Mouse (Mus musculus) kidney, embryonic 16.5 days (tissue): ENCODE data around the gene Rdm1. TPM values are rescaled to one million over a fixed set of nuclear protein-coding genes. Genes with fewer than 3 reads are reported as not detected.

Experiments
- ATAC-seq: fragments of 200-750 bp; cut with Nextera tagmentation; 2 replicates; pipeline ENCODE4 v1.8.0; 2017; ENCODE audit warnings: moderate TSS enrichment; ENCODE audit not compliant: low FRiP score, low TSS enrichment
- H3K27ac ChIP-seq: fragments of 300-500 bp; sonication (generic); 2 replicates; pipeline ENCODE4 v1.5.1; 2014; ENCODE audit warnings: low read length
- H3K27me3 ChIP-seq: fragments of 300-500 bp; sonication (generic); 2 replicates; pipeline ENCODE4 v1.6.1; 2014; ENCODE audit warnings: low read length, control low read depth, mixed read lengths; ENCODE audit not compliant: insufficient read depth
- H3K36me3 ChIP-seq: fragments of 300-500 bp; sonication (generic); 2 replicates; pipeline ENCODE4 v1.6.1; 2014; ENCODE audit warnings: low read length, control low read depth, mixed read lengths; ENCODE audit not compliant: insufficient read depth
- H3K4me1 ChIP-seq: fragments of 300-500 bp; sonication (generic); 2 replicates; pipeline ENCODE4 v1.6.1; 2014; ENCODE audit warnings: low read length, control low read depth, mixed read lengths; ENCODE audit not compliant: insufficient read depth
- H3K4me2 ChIP-seq: fragments of 300-500 bp; sonication (generic); replicated peaks from 2 replicates; pipeline ENCODE4 v1.6.1; 2014; ENCODE audit warnings: low read depth, low read length
- H3K4me3 ChIP-seq: fragments of 300-500 bp; sonication (generic); 2 replicates; pipeline ENCODE4 v1.5.1; 2014; ENCODE audit warnings: mild to moderate bottlenecking, low read length
- H3K9ac ChIP-seq: fragments of 300-500 bp; sonication (generic); replicated peaks from 2 replicates; pipeline ENCODE4 v1.6.1; 2014; ENCODE audit warnings: low read length
- H3K9me3 ChIP-seq: fragments of 300-500 bp; sonication (generic); 2 replicates; pipeline ENCODE4 v1.6.1; 2016; ENCODE audit warnings: low read length, control low read depth
- WGBS: fragments of 180-500 bp; shearing (Covaris S2); extraction: QIAGEN DNeasy Blood & Tissue Kit; methylation state at CpG from one replicate; pipeline ENCODE4 v1.1.7; 2014; 5-methylcytosine and 5-hydroxymethylcytosine counted together
- polyA plus RNA-seq: library from polyadenylated mRNA; unstranded; fragments of >200 nt; fragmentation: Nextera tagmentation; extraction: Ambion mirVana; gene quantifications from 2 replicates; pipeline ENCODE4 v1.2.1, GENCODE M21; 2015

The Rdm1 gene
- polyA plus RNA-seq, 1 experiment from 2014 or later, result 43.1 TPM

GRCm38 (mm10) chr11:101664825-101665635, 38.0 kb downstream of the Rdm1 start, which contains the start of gene Arl4d:
Gene Arl4d (plus strand): TSS chr11:101665541.
- H3K9me3 ChIP-seq, result no peaks in the 10 kb centered on the region
- 6% methylated on average over 34 of the region's 34 CpGs for WGBS
- peak within 1 kb of the TSS; percentile 93 for H3K4me2 ChIP-seq
- H3K4me1 ChIP-seq, result peaks cover 8% of the 10 kb centered on the region
- peak; percentile 93 for ATAC-seq
- peak within 1 kb of the TSS; percentile 75 for H3K9ac ChIP-seq
- H3K4me3 ChIP-seq, result peak within 1 kb of the TSS; percentile 66
- H3K27ac ChIP-seq, result peak within 1 kb of the TSS; percentile 65
- no peaks in the 10 kb centered on the region for H3K36me3 ChIP-seq
- H3K27me3 ChIP-seq, result 0 out of 2 replicates have a peak, but pooled peaks cover 4% of the 10 kb centered on the region

GRCm38 (mm10) chr11:101665636-101665992, 38.6 kb downstream of the Rdm1 start:
- peaks cover 8% of the 10 kb centered on the region for H3K4me1 ChIP-seq
- WGBS, result under 1% methylated on average over 24 of the region's 24 CpGs

GRCm38 (mm10) chr11:101666626-101667345, 39.8 kb downstream of the Rdm1 start:
- Histone ChIP-seq H3K4me2 (peak overlapping the region; percentile 93), H3K36me3 (no peaks in the 10 kb centered on the region), H3K4me1 (peaks cover 8% of the 10 kb centered on the region), H3K27me3 (0 out of 2 replicates have a peak, but pooled peaks cover 4% of the 10 kb centered on the region), H3K9ac (peak overlapping the region; percentile 20; the same call in 1 of the 2 replicates), H3K9me3 (no peaks in the 10 kb centered on the region), H3K4me3 (peak overlapping the region; percentile 66), H3K27ac (no peak overlapping the region)
- WGBS, result 60% methylated on average over 28 of the region's 28 CpGs
- no peak for ATAC-seq

More at GRCm38 (mm10) chr11:101665636-101665992, 38.6 kb downstream of the Rdm1 start:
- Histone ChIP-seq H3K4me2 (peak overlapping the region; percentile 93), H3K9ac (peak overlapping the region; percentile 75), H3K27ac (peak overlapping the region; percentile 65), H3K4me3 (peak overlapping the region; percentile 66), H3K27me3 (0 out of 2 replicates have a peak, but pooled peaks cover 4% of the 10 kb centered on the region), H3K36me3 (no peaks in the 10 kb centered on the region), H3K9me3 (no peaks in the 10 kb centered on the region)
- no peak for ATAC-seq

GRCm38 (mm10) chr11:101667871-101668532, 41.0 kb downstream of the Rdm1 start:
- H3K27ac ChIP-seq, result peak overlapping the region; percentile 6; the same call in 1 of the 2 replicates
- H3K36me3 ChIP-seq, result no peaks in the 10 kb centered on the region
- peaks cover 8% of the 10 kb centered on the region for H3K4me1 ChIP-seq
- H3K4me2 ChIP-seq, result no peak overlapping the region
- WGBS, result 67% methylated on average over 14 of the region's 14 CpGs
- ATAC-seq, result no peak
- H3K4me3 ChIP-seq, result no peak overlapping the region
- H3K27me3 ChIP-seq, result 0 out of 2 replicates have a peak, but pooled peaks cover 4% of the 10 kb centered on the region
- no peaks in the 10 kb centered on the region for H3K9me3 ChIP-seq
- H3K9ac ChIP-seq, result 0 out of 2 replicates have a peak overlapping the region, but pooled peaks have one; percentile 3

GRCm38 (mm10) chr11:101668546-101669261, 41.7 kb downstream of the Rdm1 start:
- Histone ChIP-seq H3K4me1 (peaks cover 11% of the 10 kb centered on the region), H3K36me3 (no peaks in the 10 kb centered on the region), H3K27ac (peak overlapping the region; percentile 24; the same call in 1 of the 2 replicates), H3K4me2 (0 out of 2 replicates have a peak overlapping the region, but pooled peaks have one; percentile 11), H3K27me3 (0 out of 2 replicates have a peak, but pooled peaks cover 4% of the 10 kb centered on the region), H3K9ac (no peak overlapping the region; the same call in 1 of the 2 replicates), H3K9me3 (no peaks in the 10 kb centered on the region), H3K4me3 (no peak overlapping the region)
- peak; percentile 33; the same call in 1 of the 2 replicates for ATAC-seq
- WGBS, result 9% methylated on average over 13 of the region's 13 CpGs

- Histone ChIP-seq H3K4me1 (peaks cover 8% of the 10 kb centered on the region), H3K27ac (no peak overlapping the region), H3K36me3 (no peaks in the 10 kb centered on the region), H3K9me3 (no peaks in the 10 kb centered on the region), H3K9ac (no peak overlapping the region), H3K4me2 (no peak overlapping the region), H3K27me3 (0 out of 2 replicates have a peak, but pooled peaks cover 4% of the 10 kb centered on the region), H3K4me3 (no peak overlapping the region)
- WGBS, result 78% methylated on average over 1 of the region's 1 CpGs
- no peak for ATAC-seq
These were observed 43.3 kb downstream of the Rdm1 start for GRCm38 (mm10) chr11:101670334-101670733.

- no peak for ATAC-seq
- H3K9me3 ChIP-seq, result no peaks in the 10 kb centered on the region
- peaks cover 8% of the 10 kb centered on the region for H3K4me1 ChIP-seq
- no peaks in the 10 kb centered on the region for H3K36me3 ChIP-seq
- H3K9ac ChIP-seq, result no peak overlapping the region
- no peak overlapping the region for H3K27ac ChIP-seq
- no peak overlapping the region for H3K4me2 ChIP-seq
- WGBS, result 80% methylated on average over 4 of the region's 4 CpGs
- H3K27me3 ChIP-seq, result 0 out of 2 replicates have a peak, but pooled peaks cover 4% of the 10 kb centered on the region
- no peak overlapping the region for H3K4me3 ChIP-seq
These were observed 44.3 kb downstream of the Rdm1 start for GRCm38 (mm10) chr11:101671255-101671654.

GRCm38 (mm10) chr11:101673010-101673642, 46.1 kb downstream of the Rdm1 start:
- no peaks in the 10 kb centered on the region for H3K27me3 ChIP-seq
- H3K27ac ChIP-seq, result peak overlapping the region; percentile 6; the same call in 1 of the 2 replicates
- no peaks in the 10 kb centered on the region for H3K9me3 ChIP-seq
- no peak overlapping the region for H3K4me3 ChIP-seq
- H3K4me1 ChIP-seq, result peaks cover 8% of the 10 kb centered on the region
- H3K9ac ChIP-seq, result no peak overlapping the region
- 13% methylated on average over 16 of the region's 16 CpGs for WGBS
- no peaks in the 10 kb centered on the region for H3K36me3 ChIP-seq
- peak; percentile 70 for ATAC-seq
- peak overlapping the region; percentile 5 for H3K4me2 ChIP-seq
